Mouse (Mus musculus): ENCODE results near the gene Olfr165. TPM values are rescaled to one million over a fixed set of nuclear protein-coding genes. Genes with fewer than 3 reads are reported as not detected.

The Olfr165 gene
- polyA plus RNA-seq (2012; ENCODE audit: low replicate concordance) = not detected in 2 replicates

GRCm38 (mm10) chr16:19423034-19423433 lies at the start of gene Olfr165:
Gene Olfr165 (minus strand): TSS chr16:19423134.

Other genes with a start within 250 kb of the Olfr165 start
- not detected in 2 replicates for gene Olfr164, start 109.1 kb downstream of the Olfr165 start, polyA plus RNA-seq (2012; ENCODE audit: low replicate concordance)
- gene Olfr166, start 60.6 kb upstream of the Olfr165 start, polyA plus RNA-seq (2012; ENCODE audit: low replicate concordance) = 0.02 TPM in 1 of 2 replicates, not detected in the other
- not detected in 2 replicates for gene Olfr167, start 99.1 kb upstream of the Olfr165 start, polyA plus RNA-seq (2012; ENCODE audit: low replicate concordance)
- not detected in 2 replicates for gene Olfr168, start 112.4 kb upstream of the Olfr165 start, polyA plus RNA-seq (2012; ENCODE audit: low replicate concordance)
- not detected in 2 replicates for gene Olfr169, start 148.7 kb upstream of the Olfr165 start, polyA plus RNA-seq (2012; ENCODE audit: low replicate concordance)
- not detected in 2 replicates for gene Olfr170, start 188.7 kb upstream of the Olfr165 start, polyA plus RNA-seq (2012; ENCODE audit: low replicate concordance)
- gene Olfr171, start 206.8 kb upstream of the Olfr165 start, polyA plus RNA-seq (2012; ENCODE audit: low replicate concordance) = not detected in 2 replicates